Mouse (Mus musculus): ENCODE data around the gene Cep131. TPM values are rescaled to one million over a fixed set of nuclear protein-coding genes. Genes with fewer than 3 reads are reported as not detected.
A peak's percentile ranks its signal among the peaks of the same experiment; 100 is the strongest.

Cep131 gene
- polyA plus RNA-seq, 1 experiment from 2014 or later: 34.6 TPM

GRCm38 (mm10) chr11:120029431-120030144 is 57.0 kb downstream of the Cep131 start:
- Histone ChIP-seq H3K27me3 (no peaks in the 10 kb centered on the region), H3K4me2 (replicated peaks) (no peak overlapping the region), H3K4me1 (peaks cover 6% of the 10 kb centered on the region; the same call in 1 of the 2 replicates), H3K36me3 (no peaks in the 10 kb centered on the region), H3K9ac (replicated peaks) (no peak overlapping the region), H3K9me3 (no peaks in the 10 kb centered on the region), H3K27ac (replicated peaks) (no peak overlapping the region), H3K4me3 (no peak overlapping the region)
- no peak for ATAC-seq (replicated peaks)
- 46% methylated on average over 9 of the region's 9 CpGs for WGBS

- WGBS: 76% methylated on average over 18 of the region's 18 CpGs
- no peak overlapping the region for H3K9ac ChIP-seq (replicated peaks)
- H3K9me3 ChIP-seq: no peaks in the 10 kb centered on the region
- H3K4me3 ChIP-seq: no peak overlapping the region
- H3K27me3 ChIP-seq: no peaks in the 10 kb centered on the region
- no peaks in the 10 kb centered on the region for H3K36me3 ChIP-seq
- no peak overlapping the region for H3K4me2 ChIP-seq (replicated peaks)
- no peak for ATAC-seq (replicated peaks)
- no peak overlapping the region for H3K27ac ChIP-seq (replicated peaks)
- H3K4me1 ChIP-seq: peaks cover 6% of the 10 kb centered on the region; the same call in 1 of the 2 replicates
Measured at GRCm38 (mm10) chr11:120028319-120029092, 58.1 kb downstream of the Cep131 start.

GRCm38 (mm10) chr11:120026941-120027340 is 59.7 kb downstream of the Cep131 start:
- 84% methylated on average over 3 of the region's 3 CpGs for WGBS
- Histone ChIP-seq H3K9me3 (no peaks in the 10 kb centered on the region), H3K36me3 (no peaks in the 10 kb centered on the region), H3K4me3 (no peak overlapping the region), H3K27me3 (no peaks in the 10 kb centered on the region), H3K9ac (replicated peaks) (no peak overlapping the region), H3K4me2 (replicated peaks) (no peak overlapping the region), H3K4me1 (peaks cover 21% of the 10 kb centered on the region), H3K27ac (replicated peaks) (no peak overlapping the region)
- no peak for ATAC-seq (replicated peaks)

- ATAC-seq (replicated peaks): peak; percentile 58
- Histone ChIP-seq H3K4me2 (replicated peaks) (no peak overlapping the region), H3K4me3 (no peak overlapping the region), H3K27me3 (no peaks in the 10 kb centered on the region), H3K9ac (replicated peaks) (no peak overlapping the region), H3K9me3 (no peaks in the 10 kb centered on the region), H3K27ac (replicated peaks) (no peak overlapping the region; the same call in 1 of the 2 replicates), H3K36me3 (no peaks in the 10 kb centered on the region), H3K4me1 (peaks cover 15% of the 10 kb centered on the region)
- WGBS: 38% methylated on average over 12 of the region's 12 CpGs
Measured at GRCm38 (mm10) chr11:120022841-120023240, 63.8 kb downstream of the Cep131 start.

GRCm38 (mm10) chr11:120022216-120022615 is 64.4 kb downstream of the Cep131 start:
- Histone ChIP-seq H3K36me3 (no peaks in the 10 kb centered on the region), H3K9me3 (no peaks in the 10 kb centered on the region), H3K4me2 (replicated peaks) (no peak overlapping the region), H3K27ac (replicated peaks) (no peak overlapping the region; the same call in 1 of the 2 replicates), H3K9ac (replicated peaks) (no peak overlapping the region), H3K4me1 (peaks cover 15% of the 10 kb centered on the region), H3K4me3 (no peak overlapping the region), H3K27me3 (no peaks in the 10 kb centered on the region)
- 47% methylated on average over 8 of the region's 8 CpGs for WGBS
- ATAC-seq (replicated peaks): no peak

GRCm38 (mm10) chr11:120021367-120021766 is 65.3 kb downstream of the Cep131 start:
- no peak for ATAC-seq (replicated peaks)
- Histone ChIP-seq H3K9me3 (no peaks in the 10 kb centered on the region), H3K4me3 (no peak overlapping the region), H3K36me3 (no peaks in the 10 kb centered on the region), H3K9ac (replicated peaks) (no peak overlapping the region), H3K27ac (replicated peaks) (no peak overlapping the region), H3K4me1 (peaks cover 15% of the 10 kb centered on the region), H3K27me3 (no peaks in the 10 kb centered on the region), H3K4me2 (replicated peaks) (no peak overlapping the region)
- 93% methylated on average over 16 of the region's 16 CpGs for WGBS

- H3K9me3 ChIP-seq: no peaks in the 10 kb centered on the region
- H3K9ac ChIP-seq (replicated peaks): no peak overlapping the region
- no peak overlapping the region for H3K4me2 ChIP-seq (replicated peaks)
- H3K27ac ChIP-seq (replicated peaks): no peak overlapping the region
- 58% methylated on average over 23 of the region's 23 CpGs for WGBS
- no peak for ATAC-seq (replicated peaks)
- H3K4me3 ChIP-seq: no peak overlapping the region
- H3K36me3 ChIP-seq: 0 out of 2 replicates have a peak, but pooled peaks cover 2% of the 10 kb centered on the region
- H3K27me3 ChIP-seq: no peaks in the 10 kb centered on the region
- H3K4me1 ChIP-seq: peaks cover 15% of the 10 kb centered on the region
Measured at GRCm38 (mm10) chr11:120019542-120020440, 66.8 kb downstream of the Cep131 start.

GRCm38 (mm10) chr11:120017011-120017410 is 69.6 kb downstream of the Cep131 start:
- Histone ChIP-seq H3K27me3 (no peaks in the 10 kb centered on the region), H3K9me3 (no peaks in the 10 kb centered on the region), H3K4me1 (peaks cover 11% of the 10 kb centered on the region), H3K4me2 (replicated peaks) (no peak overlapping the region), H3K9ac (replicated peaks) (no peak overlapping the region), H3K4me3 (no peak overlapping the region), H3K36me3 (peaks cover 2% of the 10 kb centered on the region; the same call in 1 of the 2 replicates), H3K27ac (replicated peaks) (no peak overlapping the region)
- WGBS: 86% methylated on average over 8 of the region's 8 CpGs
- ATAC-seq (replicated peaks): no peak

- peaks cover 18% of the 10 kb centered on the region for H3K4me1 ChIP-seq
- H3K27me3 ChIP-seq: no peaks in the 10 kb centered on the region
- WGBS: 83% methylated on average over 4 of the region's 4 CpGs
- no peak overlapping the region for H3K9ac ChIP-seq (replicated peaks)
- peaks cover 5% of the 10 kb centered on the region; the same call in 1 of the 2 replicates for H3K36me3 ChIP-seq
- ATAC-seq (replicated peaks): no peak
- no peak overlapping the region for H3K4me2 ChIP-seq (replicated peaks)
- H3K9me3 ChIP-seq: no peaks in the 10 kb centered on the region
- no peak overlapping the region for H3K4me3 ChIP-seq
- no peak overlapping the region for H3K27ac ChIP-seq (replicated peaks)
Measured at GRCm38 (mm10) chr11:120014758-120015157, 71.9 kb downstream of the Cep131 start.
